Mouse (Mus musculus) intestine, embryonic 16.5 days (tissue): Measurements from ENCODE around the gene Prkch. TPM values are rescaled to one million over a fixed set of nuclear protein-coding genes. Genes with fewer than 3 reads are reported as not detected.

Source experiments
- ATAC-seq: fragments of 200-750 bp; cut with Nextera tagmentation; 2 replicates; pipeline ENCODE4 v1.8.0; 2017; ENCODE audit warnings: moderate TSS enrichment, moderate library complexity
- H3K27ac ChIP-seq: fragments of 300-500 bp; sonication (generic); 2 replicates; pipeline ENCODE4 v1.5.1; 2014; ENCODE audit warnings: mild to moderate bottlenecking, low read length
- H3K27me3 ChIP-seq: fragments of 300-500 bp; sonication (generic); replicated peaks from 2 replicates; pipeline ENCODE4 v1.6.1; 2014; ENCODE audit warnings: low read length, control low read depth, mixed read lengths; ENCODE audit not compliant: control insufficient read depth, insufficient read depth
- H3K36me3 ChIP-seq: fragments of 300-500 bp; sonication (generic); 2 replicates; pipeline ENCODE4 v1.6.1; 2014; ENCODE audit warnings: low read length, control low read depth; ENCODE audit not compliant: control insufficient read depth, insufficient read depth
- H3K4me1 ChIP-seq: fragments of 300-500 bp; sonication (generic); 2 replicates; pipeline ENCODE4 v1.6.1; 2014; ENCODE audit warnings: low read length, control low read depth, mixed read lengths; ENCODE audit not compliant: control insufficient read depth, insufficient read depth
- H3K4me2 ChIP-seq: fragments of 300-500 bp; sonication (generic); 2 replicates; pipeline ENCODE4 v1.6.1; 2014; ENCODE audit warnings: low read depth, low read length, control low read depth
- H3K4me3 ChIP-seq: fragments of 300-500 bp; sonication (generic); 2 replicates; pipeline ENCODE4 v1.5.1; 2014; ENCODE audit warnings: mild to moderate bottlenecking, low read length
- H3K9ac ChIP-seq: fragments of 300-500 bp; sonication (generic); 2 replicates; pipeline ENCODE4 v1.6.1; 2014; ENCODE audit warnings: low read depth, low read length
- H3K9me3 ChIP-seq: fragments of 300-500 bp; sonication (generic); 2 replicates; pipeline ENCODE4 v1.6.1; 2016; ENCODE audit warnings: low read length, control low read depth; ENCODE audit not compliant: control insufficient read depth
- WGBS: fragments of 180-500 bp; shearing (Covaris S2); extraction: QIAGEN DNeasy Blood & Tissue Kit; methylation state at CpG from one replicate; pipeline ENCODE4 v1.1.7; 2014; 5-methylcytosine and 5-hydroxymethylcytosine counted together
- polyA plus RNA-seq: library from polyadenylated mRNA; unstranded; fragments of >200 nt; fragmentation: Nextera tagmentation; extraction: Ambion mirVana; gene quantifications from 2 replicates; pipeline ENCODE4 v1.2.1, GENCODE M21; 2015

Prkch gene
- polyA plus RNA-seq, 1 experiment from 2014 or later = 4.0 TPM

GRCm38 (mm10) chr12:73816866-73817265 is 232.3 kb downstream of the Prkch start:
- no peaks in the 10 kb centered on the region for H3K27me3 ChIP-seq
- 77% methylated on average over 1 of the region's 1 CpGs for WGBS
- no peak for ATAC-seq

GRCm38 (mm10) chr12:73818801-73819200 is 234.2 kb downstream of the Prkch start:
- Histone ChIP-seq H3K27ac (no peak overlapping the region), H3K4me1 (peaks cover 1% of the 10 kb centered on the region; the same call in 1 of the 2 replicates), H3K4me3 (no peak overlapping the region), H3K27me3 (no peaks in the 10 kb centered on the region), H3K9ac (no peak overlapping the region), H3K4me2 (no peak overlapping the region), H3K36me3 (no peaks in the 10 kb centered on the region), H3K9me3 (no peaks in the 10 kb centered on the region)
- 44% methylated on average over 1 of the region's 1 CpGs for WGBS
- no peak for ATAC-seq

More at GRCm38 (mm10) chr12:73816866-73817265, 232.3 kb downstream of the Prkch start:
- Histone ChIP-seq H3K36me3 (no peaks in the 10 kb centered on the region), H3K27ac (no peak overlapping the region), H3K4me1 (peaks cover 16% of the 10 kb centered on the region), H3K9ac (no peak overlapping the region), H3K4me3 (no peak overlapping the region), H3K4me2 (no peak overlapping the region), H3K9me3 (no peaks in the 10 kb centered on the region)

DNA sequence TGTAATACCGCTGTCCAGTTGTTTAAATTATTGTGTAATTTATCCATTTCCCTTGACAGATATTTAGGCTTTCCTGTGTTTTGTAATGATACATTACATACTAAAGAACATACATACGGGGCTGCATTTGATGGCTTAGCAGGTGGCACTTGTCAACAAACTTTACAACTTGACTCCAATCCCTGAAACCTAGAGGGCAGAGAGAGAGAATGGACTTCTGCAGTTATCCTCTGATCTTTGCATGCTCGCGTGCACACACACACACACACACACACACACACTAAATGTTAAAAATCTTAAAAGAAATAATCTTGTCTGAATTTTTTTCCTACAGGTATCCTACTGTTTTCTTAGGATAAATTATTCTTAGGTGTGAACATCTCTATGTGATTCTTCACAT is 236.6 kb downstream of the Prkch start:
- H3K9me3 ChIP-seq = no peaks in the 10 kb centered on the region
- H3K36me3 ChIP-seq = no peaks in the 10 kb centered on the region
- no peak overlapping the region for H3K4me3 ChIP-seq
- no peaks in the 10 kb centered on the region for H3K4me1 ChIP-seq
- no peak for ATAC-seq
- H3K4me2 ChIP-seq = no peak overlapping the region
- WGBS = 66% methylated on average over 4 of the region's 4 CpGs
- no peaks in the 10 kb centered on the region for H3K27me3 ChIP-seq
- H3K27ac ChIP-seq = no peak overlapping the region
- H3K9ac ChIP-seq = no peak overlapping the region

- H3K27me3 ChIP-seq = no peaks in the 10 kb centered on the region
These were observed 237.7 kb downstream of the Prkch start for GRCm38 (mm10) chr12:73822331-73822730.

DNA sequence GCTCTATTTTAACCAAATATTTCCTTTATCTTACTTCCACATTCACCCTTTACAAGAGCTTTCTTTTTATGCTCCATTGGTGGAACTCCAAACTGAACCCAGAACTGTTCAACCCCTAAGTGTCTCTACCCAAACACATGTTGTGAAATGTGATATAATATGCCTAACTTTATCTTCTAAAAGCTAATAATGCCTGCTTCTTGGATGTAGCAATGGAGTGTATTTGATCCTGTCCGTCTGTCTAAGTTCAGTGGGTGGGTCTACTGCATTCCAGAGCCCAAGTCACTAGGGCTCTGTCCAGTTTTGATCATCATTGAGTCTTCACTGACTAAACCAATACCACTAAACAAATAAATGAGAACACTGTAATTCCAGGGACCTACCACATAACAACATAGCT is 240.2 kb downstream of the Prkch start:
- ATAC-seq = no peak
- Histone ChIP-seq H3K36me3 (no peaks in the 10 kb centered on the region), H3K4me1 (no peaks in the 10 kb centered on the region), H3K27me3 (no peaks in the 10 kb centered on the region), H3K9ac (no peak overlapping the region), H3K4me2 (no peak overlapping the region), H3K9me3 (no peaks in the 10 kb centered on the region), H3K4me3 (no peak overlapping the region), H3K27ac (no peak overlapping the region)
- WGBS = 73% methylated on average over 1 of the region's 1 CpGs

More at GRCm38 (mm10) chr12:73822331-73822730, 237.7 kb downstream of the Prkch start:
- no peak for ATAC-seq
- Histone ChIP-seq H3K4me2 (no peak overlapping the region), H3K36me3 (no peaks in the 10 kb centered on the region), H3K4me1 (no peaks in the 10 kb centered on the region), H3K27ac (no peak overlapping the region), H3K9ac (no peak overlapping the region), H3K9me3 (no peaks in the 10 kb centered on the region), H3K4me3 (no peak overlapping the region)
- 85% methylated on average over 12 of the region's 12 CpGs for WGBS

Other genes with a start within 250 kb of the Prkch start
- 82.9 and 91.2 TPM in 2 replicates for gene Tmem30b, start 38.4 kb upstream of the Prkch start, polyA plus RNA-seq